Mouse (Mus musculus) cerebellum, adult 18-20 months (tissue): Measurements from ENCODE around the gene Gbe1.

Source experiments
- DNase-seq, 2 experiments: peaks; one replicate each; pipeline ENCODE4 v3.0.0; 2021

The Gbe1 gene

DNA sequence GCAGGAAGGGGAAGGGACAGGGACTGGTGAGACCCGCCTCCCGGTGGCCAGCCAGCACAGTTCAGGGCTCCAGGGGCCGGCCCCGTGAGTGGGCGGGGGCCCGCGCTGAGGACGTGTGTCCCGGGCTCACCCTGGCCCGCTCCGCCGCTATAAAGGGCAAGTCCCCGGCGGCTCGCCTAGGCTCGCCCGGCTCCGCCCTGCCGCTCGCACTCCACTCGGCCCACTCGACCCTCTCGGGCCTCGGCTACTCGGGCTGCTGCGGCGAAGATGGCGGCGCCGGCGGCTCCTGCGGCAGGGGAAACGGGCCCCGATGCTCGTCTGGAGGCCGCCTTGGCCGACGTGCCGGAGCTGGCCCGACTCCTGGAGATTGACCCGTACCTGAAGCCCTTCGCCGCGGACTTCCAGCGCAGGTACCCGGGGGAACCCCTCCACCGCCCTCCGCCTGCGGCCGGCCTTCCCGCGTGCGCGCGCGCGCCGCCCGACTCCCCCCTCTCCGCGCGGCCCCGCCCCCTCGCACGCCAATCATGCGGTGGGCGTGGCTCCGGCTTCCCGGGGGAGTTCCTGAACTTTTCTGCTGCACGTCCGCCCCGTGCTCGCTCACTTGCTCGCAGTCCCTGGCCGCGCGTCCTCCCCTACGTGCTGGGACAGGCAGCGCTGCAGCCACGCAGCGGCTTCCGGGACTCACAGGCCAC, at the start of gene Gbe1:
TSS of gene Gbe1 (plus strand) at position 64 of the 692 bp plus-strand sequence.
- DNase-seq, result peak; percentile 74 to 86

DNA sequence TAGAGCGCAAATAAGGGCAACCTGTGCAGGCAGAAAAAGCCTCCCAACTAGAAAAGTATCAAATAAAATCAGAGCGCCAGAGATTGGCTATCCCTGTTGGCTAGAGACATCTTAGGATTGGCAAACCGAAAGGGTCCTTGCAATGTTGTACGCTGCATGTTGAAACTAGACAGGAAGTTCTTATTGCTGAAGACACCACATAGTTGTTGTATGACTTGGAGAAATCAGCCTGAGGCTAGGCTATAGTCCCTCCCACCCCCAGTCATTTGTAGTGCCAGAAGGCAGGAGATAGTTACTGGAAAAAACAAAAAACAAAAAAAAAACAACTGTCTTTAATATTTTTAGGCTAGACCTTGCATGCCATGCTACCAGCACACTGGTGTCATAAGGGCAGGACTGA, 3.1 kb upstream of the Gbe1 start:
- no peak for DNase-seq

DNA sequence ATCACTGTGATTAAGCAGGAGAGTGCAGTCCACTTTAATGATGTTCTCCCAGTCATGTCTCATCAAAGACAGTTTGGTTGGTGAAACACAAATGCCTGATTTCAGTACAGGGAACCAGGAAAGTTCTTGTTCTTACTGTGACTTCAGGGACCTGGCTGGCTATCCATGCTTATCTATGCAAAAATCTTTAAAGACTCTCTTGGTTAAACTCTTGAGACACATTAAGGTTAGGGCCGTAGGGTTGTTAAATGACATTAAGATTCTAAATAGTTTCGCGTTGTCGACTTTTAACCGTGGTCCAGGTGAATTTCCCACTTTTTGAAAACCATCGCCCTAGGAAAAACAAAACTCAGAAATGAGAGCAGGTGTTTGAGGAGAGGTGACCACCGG, 258 bp upstream of the Gbe1 start:
- DNase-seq, result no peak

DNA sequence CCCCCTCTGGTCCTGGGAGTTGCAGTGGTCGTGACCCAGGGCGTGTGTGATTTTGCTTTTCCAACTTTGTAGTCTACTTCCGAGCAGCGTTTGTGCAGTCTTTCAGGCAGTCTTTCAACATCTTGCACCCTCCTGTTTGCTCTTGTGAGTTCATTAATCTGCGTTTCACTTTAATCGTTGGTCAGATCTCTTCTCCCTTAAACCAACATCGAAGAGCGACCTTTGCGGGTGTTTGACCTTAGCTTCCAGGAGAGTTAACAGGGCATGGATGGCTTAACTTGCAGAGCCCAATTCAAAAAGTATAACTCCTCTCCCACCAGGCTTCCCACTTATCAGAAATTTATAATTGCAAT, 805 bp downstream of the Gbe1 start:
- DNase-seq, result no peak

DNA sequence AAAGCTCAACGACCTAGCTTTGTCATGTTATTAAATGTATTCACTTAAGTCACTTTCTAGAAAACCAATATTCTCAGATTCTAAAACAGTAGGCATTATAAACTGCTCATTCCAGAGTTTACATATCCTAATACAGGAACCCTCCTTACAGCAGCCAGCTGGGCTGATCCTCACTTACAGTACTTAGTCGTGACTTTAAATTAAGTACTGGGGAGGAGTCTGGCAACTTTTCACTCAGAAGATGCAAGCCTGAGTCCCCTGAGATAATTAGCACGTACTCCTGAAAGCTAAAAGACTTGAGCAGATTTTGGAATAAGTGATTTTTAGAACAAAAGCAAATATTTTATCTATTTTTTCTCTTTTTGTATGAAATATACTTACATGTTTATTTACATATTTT, 1.5 kb downstream of the Gbe1 start:
- DNase-seq, result no peak

DNA sequence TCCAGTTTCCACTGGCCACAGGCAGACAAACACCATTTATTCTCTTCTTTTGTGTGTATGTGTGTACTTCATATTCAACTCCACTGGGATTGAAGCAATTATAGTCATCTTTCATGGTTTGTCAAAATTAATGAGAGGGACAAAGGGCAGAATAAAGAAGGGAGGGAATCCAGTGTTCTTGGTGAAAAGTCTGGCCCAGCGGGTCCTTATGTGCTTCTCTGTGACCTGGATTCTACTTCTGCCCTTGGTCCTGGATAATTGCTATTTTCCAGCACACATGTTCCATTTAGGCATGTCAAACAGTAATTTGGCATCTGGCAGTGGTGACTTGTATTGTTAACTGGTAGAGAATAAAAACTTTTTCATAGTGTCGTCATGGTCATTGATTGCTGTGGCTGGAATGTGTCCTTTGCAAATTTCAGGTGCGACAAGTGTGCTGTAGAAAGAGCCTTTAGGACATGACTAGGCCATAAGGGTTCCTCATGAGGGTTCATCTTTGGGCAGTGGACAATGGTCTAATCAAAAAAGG, 2.2 kb downstream of the Gbe1 start:
- no peak for DNase-seq

DNA sequence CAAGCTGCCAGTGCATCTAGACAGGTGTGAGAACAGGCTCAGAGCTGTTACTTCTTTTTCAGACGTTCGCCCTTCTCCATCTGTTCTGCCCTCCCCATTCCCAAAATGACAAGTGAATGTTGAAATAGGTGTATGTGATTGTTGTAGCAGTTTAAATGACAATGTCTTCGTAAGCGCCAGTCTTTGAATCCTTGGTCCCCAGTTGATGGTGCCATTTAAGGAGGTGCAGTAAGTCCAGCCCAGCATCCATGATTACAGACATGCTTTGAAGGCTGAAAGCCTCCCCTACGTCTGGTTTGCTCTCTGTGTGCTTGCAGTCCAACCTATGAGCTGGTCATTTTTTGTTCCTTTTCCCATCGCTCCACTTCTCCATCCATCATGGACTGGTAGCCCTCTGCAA, 5.6 kb downstream of the Gbe1 start:
- DNase-seq, result no peak

DNA sequence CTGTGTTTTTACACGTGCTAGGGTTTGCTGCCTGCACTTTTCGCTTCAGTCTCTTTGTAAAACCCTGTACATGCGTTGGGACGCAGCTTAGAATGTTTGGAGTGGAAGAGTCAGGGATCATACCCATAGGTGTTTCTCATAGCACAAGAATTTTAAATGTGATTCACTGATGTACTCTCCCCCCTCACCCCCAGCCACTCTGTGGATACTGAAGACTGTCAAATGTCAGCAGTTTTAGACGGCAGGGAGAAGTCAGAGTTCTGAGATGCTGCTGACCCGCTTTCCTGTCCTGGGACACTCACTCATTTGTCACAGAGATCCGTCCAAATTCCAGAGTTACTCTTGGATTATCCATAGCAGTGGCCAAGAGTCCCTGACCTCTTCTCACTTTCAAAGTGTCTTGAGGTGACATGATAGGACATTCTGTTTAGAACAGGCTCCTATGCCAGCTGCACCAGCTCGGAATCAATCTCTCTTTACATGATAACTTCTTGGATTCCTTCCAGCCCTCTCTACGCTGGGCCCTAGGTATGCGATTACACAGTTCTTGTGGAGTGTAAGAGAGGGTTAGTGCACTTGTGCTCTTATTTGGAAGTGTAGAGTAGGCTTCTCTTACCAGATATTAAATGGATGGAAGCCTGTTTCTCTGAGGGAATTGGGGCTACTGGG, 7.0 kb downstream of the Gbe1 start:
- no peak for DNase-seq

DNA sequence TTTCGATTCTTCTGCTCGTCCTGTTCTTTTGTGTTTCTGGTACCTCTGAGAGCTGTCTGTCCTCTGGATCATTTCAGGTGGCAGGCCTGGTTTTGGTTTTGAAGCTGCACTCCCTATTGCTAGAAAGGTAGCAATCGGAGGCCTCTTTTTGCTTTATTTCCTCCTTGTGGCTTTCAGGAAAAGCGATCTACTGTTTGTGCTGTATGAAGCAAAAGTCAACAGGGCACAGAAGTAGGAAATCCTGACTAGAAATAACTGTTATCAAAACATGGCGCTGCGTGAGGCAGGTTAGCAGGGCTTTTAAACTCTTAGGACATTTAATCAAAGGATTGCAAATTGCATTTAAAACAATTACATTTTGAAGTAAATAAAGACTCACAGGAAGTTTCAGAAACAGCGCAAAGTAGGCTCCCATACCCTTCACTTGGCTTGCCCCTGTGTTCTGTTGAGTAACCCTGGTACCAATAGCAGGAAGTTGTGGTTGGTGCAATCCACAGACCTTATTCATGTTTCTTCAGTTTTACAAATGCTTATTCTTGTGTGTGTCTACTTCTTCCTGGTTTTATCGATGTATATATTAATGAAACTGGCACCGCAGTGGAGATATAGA, 12.7 kb downstream of the Gbe1 start:
- DNase-seq, result no peak

DNA sequence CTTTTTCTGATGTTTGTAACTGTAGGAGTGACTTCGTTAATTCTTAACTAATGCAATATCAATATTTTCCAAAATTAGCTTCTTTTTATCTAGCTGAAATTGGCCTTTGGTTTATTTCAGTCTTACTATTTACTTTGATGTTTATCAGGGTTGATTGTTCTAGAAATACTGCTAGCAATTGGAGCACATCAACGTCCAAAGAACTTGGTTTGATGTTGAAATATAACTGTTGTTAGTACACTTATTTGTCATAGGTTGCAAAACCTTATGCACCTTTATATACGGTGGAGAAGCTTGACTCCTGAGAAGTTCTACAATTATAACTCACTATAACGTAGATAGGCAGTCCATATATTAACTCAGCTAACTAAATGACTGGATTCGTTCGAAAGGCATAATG, 14.8 kb downstream of the Gbe1 start:
- no peak for DNase-seq

DNA sequence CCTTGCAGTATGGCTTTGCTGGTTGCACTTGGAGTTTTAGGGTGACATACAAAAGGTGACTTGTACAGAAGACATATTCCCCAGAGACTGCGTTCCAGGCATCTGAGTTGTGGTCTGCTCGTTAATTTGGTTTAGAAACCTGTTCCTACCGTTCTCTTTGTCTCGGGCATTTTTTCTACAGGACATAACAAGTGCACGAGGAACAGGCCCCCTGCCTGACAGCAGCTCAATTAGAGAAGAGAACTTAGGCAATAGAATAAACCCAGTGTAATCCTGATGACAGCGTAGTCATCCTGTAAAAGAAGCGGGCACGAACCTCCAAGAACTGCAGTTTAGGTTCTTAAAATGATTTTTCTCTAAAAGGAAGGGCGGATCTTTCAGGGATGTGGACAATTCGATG, 15.3 kb downstream of the Gbe1 start:
- DNase-seq, result no peak

DNA sequence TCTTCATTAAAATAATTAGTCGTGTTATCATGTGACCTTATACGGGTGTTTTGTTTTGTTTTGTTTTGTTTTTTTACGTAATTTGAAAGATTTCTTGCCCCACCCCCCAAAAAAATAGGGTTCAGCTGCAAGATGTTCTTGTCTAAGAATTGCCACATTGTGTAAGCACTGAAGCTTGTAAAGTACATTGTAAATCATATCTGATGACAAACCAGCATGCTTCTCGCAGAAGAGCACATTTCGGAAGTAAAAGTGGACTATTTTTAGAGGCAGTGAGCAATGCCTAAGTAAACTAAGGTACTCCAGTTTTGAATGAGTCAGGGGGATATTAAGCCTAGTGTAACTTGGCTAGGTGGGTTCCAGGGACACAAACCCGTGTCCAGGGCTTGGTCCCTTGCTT, 15.7 kb downstream of the Gbe1 start:
- DNase-seq, result no peak

DNA sequence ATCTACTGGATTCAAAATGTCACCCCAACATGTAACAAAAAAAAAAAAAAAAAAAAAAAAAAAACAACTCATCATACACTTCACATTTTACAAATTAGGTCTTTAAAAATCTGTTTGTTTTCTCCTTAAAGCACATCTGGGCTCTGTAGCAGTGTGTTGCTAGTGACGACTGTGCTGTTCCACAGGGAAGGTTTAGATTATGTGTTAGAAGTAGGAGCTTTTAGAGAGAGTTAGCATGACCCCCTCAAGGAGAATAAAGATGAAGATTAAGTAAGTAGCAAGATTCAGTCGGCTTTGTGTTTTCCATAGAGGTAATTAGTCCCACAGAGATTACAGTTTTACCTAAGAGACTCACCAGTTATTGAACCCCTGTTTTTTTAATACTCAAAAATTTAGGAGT, 16.3 kb downstream of the Gbe1 start:
- DNase-seq, result no peak

DNA sequence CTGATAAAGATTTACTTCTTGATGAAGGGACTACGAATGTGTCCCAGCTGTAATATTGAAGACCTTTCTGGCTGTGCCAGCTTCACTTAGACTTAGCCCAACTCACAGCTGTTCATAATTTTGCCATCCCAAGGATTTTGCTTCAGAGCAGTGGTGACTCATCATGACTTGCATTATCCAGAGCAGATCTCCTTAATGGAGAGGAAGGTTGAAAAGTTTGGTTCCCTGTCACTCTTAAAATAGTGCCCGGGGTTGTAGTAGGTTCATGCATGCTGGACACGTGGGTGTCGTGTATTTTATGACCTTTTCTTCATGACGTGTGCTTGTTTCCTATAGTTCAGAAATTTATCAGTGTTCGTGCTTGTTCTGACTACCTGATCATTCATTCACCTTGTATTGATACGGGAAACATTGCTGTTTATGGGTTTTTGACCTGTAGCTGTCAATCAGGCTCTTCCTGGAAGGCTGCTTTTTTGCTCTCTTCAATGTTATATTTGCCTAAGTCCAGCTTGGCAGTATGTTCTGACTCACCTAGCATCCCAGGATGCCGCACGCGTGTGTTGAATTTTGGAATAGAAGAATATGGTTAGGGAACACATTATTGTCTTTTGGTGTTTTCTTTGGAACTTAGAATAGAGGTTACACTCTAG, 17.0 kb downstream of the Gbe1 start:
- DNase-seq, result no peak

DNA sequence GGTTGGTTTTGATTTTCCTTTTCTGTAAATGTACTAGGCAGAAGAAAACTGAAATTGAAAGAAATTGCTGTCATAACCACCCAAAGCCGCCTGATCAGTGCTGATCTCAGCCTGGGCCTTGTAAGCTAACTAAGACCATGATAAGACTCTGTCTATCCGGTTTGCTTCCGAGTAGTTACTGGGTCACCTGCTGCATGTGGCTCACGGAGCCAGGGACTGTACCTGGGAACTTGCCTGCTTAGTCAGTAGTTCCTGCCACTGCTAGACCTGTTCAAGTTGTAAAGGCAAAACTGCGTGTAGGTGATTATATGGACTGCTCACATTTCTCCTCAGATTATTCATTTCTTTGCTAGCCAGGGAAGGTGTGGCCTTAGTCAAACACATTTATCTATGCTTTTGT, 21.1 kb downstream of the Gbe1 start:
- no peak for DNase-seq

DNA sequence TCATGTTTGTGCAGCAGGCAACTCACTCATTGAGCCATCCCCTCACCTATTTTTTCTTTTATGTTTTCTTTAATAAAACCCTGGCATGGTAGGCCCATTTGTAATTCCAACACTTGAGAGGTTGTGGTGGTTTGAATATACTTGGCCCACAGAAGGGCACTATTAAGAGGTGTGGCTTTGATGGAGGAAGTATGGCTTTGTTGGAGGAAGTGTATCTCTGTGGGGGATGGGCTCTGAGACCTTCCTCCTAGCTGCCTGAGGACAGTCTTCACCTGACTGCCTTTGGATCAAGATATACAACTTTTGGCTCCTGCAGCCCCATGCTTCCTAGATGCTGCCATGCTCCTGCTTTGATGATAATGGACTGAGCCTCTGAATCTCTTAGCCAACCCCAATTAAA, 21.7 kb downstream of the Gbe1 start:
- no peak for DNase-seq

DNA sequence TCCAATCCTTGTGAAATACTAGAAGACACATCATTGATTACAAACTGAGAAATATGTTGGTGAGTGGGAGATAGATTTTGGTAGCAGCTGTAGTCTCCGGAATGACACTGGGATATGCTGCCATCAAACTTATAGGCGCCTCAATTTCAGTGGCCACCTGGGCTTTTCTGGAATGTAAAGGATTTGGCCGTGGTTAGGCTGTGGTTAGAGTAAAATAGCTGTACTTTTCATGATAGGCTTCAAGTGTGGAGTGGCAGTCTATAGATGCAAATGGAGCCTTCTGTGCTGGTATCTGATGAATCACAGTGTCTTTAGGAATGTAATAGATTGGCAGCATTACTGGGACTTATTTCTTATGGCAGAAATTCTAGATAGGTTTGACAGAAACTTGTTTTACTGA, 23.9 kb downstream of the Gbe1 start:
- DNase-seq, result no peak

DNA sequence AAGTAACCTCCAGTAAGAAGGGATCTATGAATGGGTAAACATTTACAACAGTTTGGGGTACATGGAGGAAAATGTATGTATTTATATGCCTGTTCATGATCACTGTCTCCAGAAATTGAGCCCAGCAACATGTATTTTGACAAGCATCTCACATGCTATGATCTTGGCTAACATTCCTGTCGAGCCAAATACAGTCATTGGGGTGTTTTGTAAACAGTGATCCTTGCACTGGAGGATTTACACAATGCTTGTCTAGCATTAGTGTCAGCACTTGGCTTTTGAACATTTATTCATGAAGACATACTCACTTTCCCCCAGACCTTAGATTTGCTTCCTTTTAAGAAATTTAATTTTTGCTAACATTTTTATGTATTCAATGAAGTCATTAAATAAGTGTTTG, 30.7 kb downstream of the Gbe1 start:
- no peak for DNase-seq

DNA sequence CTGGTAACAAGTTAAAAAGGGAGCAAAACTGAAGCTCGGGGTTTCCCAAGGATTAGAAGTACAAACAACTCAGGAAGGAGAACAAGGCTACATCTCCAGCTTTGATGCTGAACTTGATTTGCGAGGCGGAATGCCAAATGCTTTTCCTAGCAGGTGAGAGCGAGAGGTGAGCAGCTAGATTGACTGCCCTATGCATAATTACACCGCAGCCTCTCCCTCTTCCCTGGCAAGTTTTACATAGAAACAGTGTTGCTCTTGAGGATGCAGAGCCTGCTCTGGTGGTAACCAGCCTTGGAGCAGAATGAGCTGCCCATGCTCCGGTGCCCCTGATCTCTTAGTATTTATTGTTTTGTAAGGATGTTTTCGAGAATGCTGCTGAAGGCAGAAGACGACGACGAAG, 31.9 kb downstream of the Gbe1 start:
- DNase-seq, result no peak

DNA sequence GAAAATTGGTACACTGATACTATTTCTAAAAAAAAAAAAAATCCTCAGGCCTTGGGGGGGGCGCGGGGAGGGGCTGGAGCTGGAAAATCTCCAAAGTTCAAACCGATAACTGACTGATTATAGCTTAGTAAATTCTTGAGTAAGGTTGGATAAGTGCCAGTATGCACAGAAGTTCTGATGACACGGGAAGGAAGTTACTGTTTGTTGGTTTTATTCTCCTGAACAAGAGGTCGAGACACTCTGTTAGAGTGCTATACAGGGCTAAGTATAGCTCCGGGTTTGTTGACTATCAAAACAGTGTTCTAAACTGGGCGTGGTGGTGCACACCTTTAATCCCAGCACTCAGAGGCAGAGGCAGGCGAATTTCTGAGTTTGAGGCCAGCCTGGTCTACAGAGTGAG, 36.3 kb downstream of the Gbe1 start:
- DNase-seq, result no peak

DNA sequence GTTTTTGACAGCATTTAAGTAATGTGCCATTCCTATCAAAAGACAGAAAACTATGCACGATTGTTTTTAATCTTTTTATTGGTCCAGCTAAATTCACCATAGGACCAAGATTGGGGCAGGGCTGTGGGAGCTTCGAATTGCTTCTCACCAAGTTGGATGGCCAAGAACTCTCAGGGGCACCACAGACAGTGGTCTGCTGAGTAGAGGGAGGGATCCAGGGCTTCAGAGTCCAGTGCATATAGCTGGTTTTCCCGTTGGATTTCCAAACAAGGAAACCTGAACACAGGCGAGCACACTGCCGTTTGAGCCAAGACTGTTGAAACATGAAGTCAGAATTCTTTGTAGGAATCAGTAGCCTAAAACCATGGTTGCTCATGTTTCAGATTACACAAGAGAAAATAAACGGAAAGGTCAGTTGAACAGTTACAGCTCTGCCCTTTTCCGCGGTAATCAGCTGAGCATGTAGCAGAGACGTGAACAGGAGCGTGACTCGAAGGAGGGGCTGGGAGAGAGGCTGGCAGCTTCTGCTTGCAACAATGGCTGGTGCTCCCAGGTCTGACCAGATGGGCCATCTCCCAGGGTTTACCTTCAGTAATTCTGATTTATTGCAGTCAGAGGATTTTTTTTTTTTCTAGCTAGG, 38.0 kb downstream of the Gbe1 start:
- DNase-seq, result no peak

DNA sequence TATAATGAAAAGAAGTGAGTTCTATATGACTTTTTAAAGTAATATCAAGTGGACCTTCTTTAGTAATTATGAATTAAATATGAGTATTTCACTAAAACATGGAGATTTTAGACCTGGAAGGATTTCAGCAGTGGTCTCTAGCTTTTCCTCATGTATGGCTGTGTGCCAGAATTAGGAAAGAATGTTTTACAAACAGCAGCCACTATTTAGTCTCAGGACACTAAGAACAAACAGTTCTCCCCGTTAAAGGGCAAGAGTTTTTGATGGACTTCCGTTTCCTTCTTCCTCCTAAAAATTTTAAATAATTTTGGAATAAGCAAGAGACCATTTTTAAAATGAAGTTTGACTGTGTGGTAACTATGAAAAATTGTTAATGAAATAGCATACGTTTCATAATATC, 38.8 kb downstream of the Gbe1 start:
- DNase-seq, result no peak

DNA sequence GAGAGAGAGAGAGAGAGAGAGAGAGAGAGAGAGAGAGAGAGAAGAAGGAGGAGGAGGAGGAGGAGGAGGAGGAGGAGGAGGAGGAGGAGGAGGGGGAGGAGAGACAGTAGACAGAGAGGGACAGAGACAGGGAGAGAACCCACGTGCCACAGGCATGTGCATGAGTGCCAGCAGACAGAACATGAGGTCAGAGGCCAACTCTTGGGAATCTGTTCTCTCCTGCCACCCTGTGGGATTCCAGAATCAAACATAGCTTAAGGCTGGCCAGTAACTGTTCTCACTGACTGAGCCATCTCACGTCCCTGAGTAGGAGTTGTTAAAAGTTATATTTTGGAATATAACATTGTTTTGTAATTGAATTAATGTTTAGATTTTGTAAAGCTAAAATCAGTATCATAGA, 39.3 kb downstream of the Gbe1 start:
- peak in 1 of 2 experiments; percentile 3 for DNase-seq
